Mouse (Mus musculus) naive thymus-derived CD4-positive, alpha-beta T cell, adult 2 months (primary cell): ENCODE measurements at regions not wholly inside any gene's neighbourhood (a gene's known extent, or its start where the extent isn't known, plus 50 kb on each side); places are given as distances from the start of the nearest gene placed in this dataset.

Source experiments
- DNase-seq: peaks from one replicate; pipeline ENCODE4 v3.0.0-alpha.2; 2011; ENCODE audit warnings: low read depth

GRCm38 (mm10) chr3:156414431-156415427 is 146.9 kb upstream of the Negr1 start:
- DNase-seq: peak; percentile 34

- no peak for DNase-seq
Observed at GRCm38 (mm10) chr3:156418124-156418523, 143.5 kb upstream of the Negr1 start.

GRCm38 (mm10) chr3:156423100-156423499 is 138.5 kb upstream of the Negr1 start:
- DNase-seq: no peak

- DNase-seq: no peak
Observed at GRCm38 (mm10) chr3:156455042-156455441, 106.6 kb upstream of the Negr1 start.

- DNase-seq: no peak
Observed at GRCm38 (mm10) chr3:156463299-156463698, 98.3 kb upstream of the Negr1 start.

GRCm38 (mm10) chr3:156465601-156466000 is 96.0 kb upstream of the Negr1 start:
- no peak for DNase-seq

- no peak for DNase-seq
Observed at GRCm38 (mm10) chr3:156472665-156473064, 88.9 kb upstream of the Negr1 start.
